Mouse (Mus musculus) B cell, adult 2 months (primary cell): Measurements from ENCODE around the gene Itm2b.

ENCODE experiments used
- DNase-seq, 2 experiments: peaks; one replicate each; pipeline ENCODE4 v3.0.0; 2022

Itm2b gene

GRCm38 (mm10) chr14:73394263-73395006 lies 9.3 kb upstream of the Itm2b start:
- DNase-seq = no peak

GRCm38 (mm10) chr14:73391457-73391856 lies 6.4 kb upstream of the Itm2b start:
- no peak for DNase-seq

GRCm38 (mm10) chr14:73390196-73390595 lies 5.1 kb upstream of the Itm2b start:
- no peak for DNase-seq

GRCm38 (mm10) chr14:73389059-73389458 lies 4.0 kb upstream of the Itm2b start:
- no peak for DNase-seq

- no peak for DNase-seq
These were observed 3.5 kb upstream of the Itm2b start for GRCm38 (mm10) chr14:73388546-73388945.

- DNase-seq = no peak
These were observed 1.4 kb upstream of the Itm2b start for GRCm38 (mm10) chr14:73386493-73386892.

- DNase-seq = no peak
These were observed 758 bp upstream of the Itm2b start for GRCm38 (mm10) chr14:73385720-73386374.

- DNase-seq = no peak
These were observed 560 bp downstream of the Itm2b start for GRCm38 (mm10) chr14:73384546-73384912.

GRCm38 (mm10) chr14:73383746-73384145 lies 1.3 kb downstream of the Itm2b start:
- DNase-seq = no peak

- DNase-seq = no peak
These were observed 2.4 kb downstream of the Itm2b start for GRCm38 (mm10) chr14:73382699-73383098.

GRCm38 (mm10) chr14:73381559-73381958 lies 3.5 kb downstream of the Itm2b start:
- no peak for DNase-seq

- no peak for DNase-seq
These were observed 7.3 kb downstream of the Itm2b start for GRCm38 (mm10) chr14:73377804-73378203.

GRCm38 (mm10) chr14:73376920-73377319 lies 8.2 kb downstream of the Itm2b start:
- DNase-seq = no peak

- no peak for DNase-seq
These were observed 9.2 kb downstream of the Itm2b start for GRCm38 (mm10) chr14:73375903-73376302.

- DNase-seq = no peak
These were observed 9.6 kb downstream of the Itm2b start for GRCm38 (mm10) chr14:73375445-73375844.

- no peak for DNase-seq
These were observed 10.7 kb downstream of the Itm2b start for GRCm38 (mm10) chr14:73374315-73374890.

- DNase-seq = no peak
These were observed 11.5 kb downstream of the Itm2b start for GRCm38 (mm10) chr14:73373606-73374005.

GRCm38 (mm10) chr14:73372990-73373389 lies 12.1 kb downstream of the Itm2b start:
- no peak for DNase-seq

GRCm38 (mm10) chr14:73371577-73371976 lies 13.5 kb downstream of the Itm2b start:
- no peak for DNase-seq

- no peak for DNase-seq
These were observed 14.3 kb downstream of the Itm2b start for GRCm38 (mm10) chr14:73370695-73371372.

- no peak for DNase-seq
These were observed 14.9 kb downstream of the Itm2b start for GRCm38 (mm10) chr14:73370078-73370670.

- DNase-seq = no peak
These were observed 15.5 kb downstream of the Itm2b start for GRCm38 (mm10) chr14:73369634-73370033.

GRCm38 (mm10) chr14:73368966-73369365 lies 16.1 kb downstream of the Itm2b start:
- DNase-seq = no peak
